Mouse (Mus musculus): ENCODE measurements around the gene Lamb3. TPM values are rescaled to one million over a fixed set of nuclear protein-coding genes. Genes with fewer than 3 reads are reported as not detected.

The Lamb3 gene
- polyA plus RNA-seq (2015; fragmentation: Nextera tagmentation; extraction: Ambion mirVana): 0.29 and 0.56 TPM in 2 replicates

DNA sequence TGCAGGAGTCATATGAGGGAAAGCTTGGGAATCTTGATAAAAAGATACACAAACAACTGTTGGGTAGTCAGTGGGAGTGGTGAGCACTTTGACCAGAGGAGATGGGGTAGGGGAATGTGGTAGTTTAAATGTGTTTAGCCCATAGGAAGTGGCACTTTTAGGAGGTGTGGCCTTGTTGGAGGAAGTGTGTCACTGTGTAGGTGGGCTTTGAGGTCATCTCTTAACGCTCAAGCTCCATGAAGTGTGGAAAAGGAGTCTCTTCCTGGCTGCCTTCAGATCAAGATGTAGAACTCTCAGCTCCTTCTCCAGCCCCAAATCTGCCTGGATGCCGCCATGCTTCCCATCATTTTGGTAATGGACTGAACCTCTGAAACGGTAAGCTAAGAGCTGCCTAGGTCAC lies at the start of gene Lamb3:
Lamb3 (plus strand) TSS at position 197 of the 400 bp plus-strand sequence.
- H3K9me3 ChIP-seq (ENCODE audit: control insufficient read depth, low read length): no peaks in the 10 kb centered on the region
- ATAC-seq: no peak
- H3K36me3 ChIP-seq (ENCODE audit: control insufficient read depth, insufficient read depth, low read length): no peaks in the 10 kb centered on the region
- H3K27ac ChIP-seq (ENCODE audit: low read depth, low read length): no peak within 1 kb of the TSS
- no peaks in the 10 kb centered on the region for H3K4me1 ChIP-seq (ENCODE audit: control insufficient read depth, insufficient read depth, low read depth, low read length)
- no peak within 1 kb of the TSS for H3K4me3 ChIP-seq (ENCODE audit: low read length)
- no peak within 1 kb of the TSS for H3K4me2 ChIP-seq (ENCODE audit: low read length)
- no peaks in the 10 kb centered on the region for H3K27me3 ChIP-seq (replicated peaks; ENCODE audit: control insufficient read depth, insufficient read depth, low read length)
- H3K9ac ChIP-seq (ENCODE audit: low read depth, low read length): no peak within 1 kb of the TSS
- WGBS: 86% methylated on average over 3 of the region's 3 CpGs

DNA sequence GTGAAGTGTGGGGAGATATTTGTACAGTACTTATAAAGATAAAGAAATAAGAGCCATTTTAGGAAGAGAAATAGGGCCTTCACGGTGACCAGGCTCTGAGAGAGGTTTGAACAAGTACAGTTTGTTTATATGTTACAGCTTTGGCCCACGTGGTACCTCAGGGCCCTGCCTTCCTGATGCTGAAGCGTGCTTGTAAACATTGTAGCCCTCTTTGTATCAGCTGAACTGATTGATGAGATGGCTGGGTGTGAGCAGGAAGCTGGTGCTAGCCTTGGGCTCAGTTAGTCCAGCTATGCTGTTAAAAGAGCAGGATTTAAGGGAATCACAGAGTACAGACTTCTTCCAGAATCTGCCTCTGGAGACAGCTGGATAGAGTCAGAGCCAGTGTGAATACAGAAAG lies 48.3 kb upstream of the Lamb3 start:
- H3K27ac ChIP-seq (ENCODE audit: low read depth, low read length): no peak overlapping the region
- peaks cover 10% of the 10 kb centered on the region for H3K27me3 ChIP-seq (replicated peaks; ENCODE audit: control insufficient read depth, insufficient read depth, low read length)
- no peak overlapping the region for H3K9ac ChIP-seq (ENCODE audit: low read depth, low read length)
- ATAC-seq: no peak
- H3K4me2 ChIP-seq (ENCODE audit: low read length): no peak overlapping the region
- no peak overlapping the region for H3K4me3 ChIP-seq (ENCODE audit: low read length)
- 65% methylated on average over 3 of the region's 3 CpGs for WGBS
- no peaks in the 10 kb centered on the region for H3K4me1 ChIP-seq (ENCODE audit: control insufficient read depth, insufficient read depth, low read depth, low read length)
- H3K36me3 ChIP-seq (ENCODE audit: control insufficient read depth, insufficient read depth, low read length): no peaks in the 10 kb centered on the region
- no peaks in the 10 kb centered on the region for H3K9me3 ChIP-seq (ENCODE audit: control insufficient read depth, low read length)

DNA sequence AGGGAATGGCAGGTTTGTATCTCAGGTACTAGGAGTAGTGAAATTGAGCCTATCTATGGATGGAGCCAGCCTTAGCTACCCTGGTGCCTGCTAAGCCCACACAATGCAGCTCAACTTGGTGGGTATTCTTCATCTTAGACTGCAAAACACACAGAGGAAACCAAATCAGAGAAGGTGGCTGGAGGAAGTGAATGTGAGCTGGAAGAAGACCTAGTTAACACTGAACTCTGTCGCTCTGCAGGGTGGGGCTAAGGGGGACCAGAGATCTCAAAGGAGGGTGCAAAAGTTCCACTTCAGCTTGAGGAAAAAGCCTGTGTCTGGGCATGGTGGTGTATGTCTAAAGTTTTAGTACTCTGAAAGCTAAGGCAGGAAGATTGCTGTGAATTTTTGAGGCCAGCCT lies 47.9 kb upstream of the Lamb3 start:
- 50% methylated on average over 1 of the region's 1 CpGs for WGBS
- no peak for ATAC-seq

DNA sequence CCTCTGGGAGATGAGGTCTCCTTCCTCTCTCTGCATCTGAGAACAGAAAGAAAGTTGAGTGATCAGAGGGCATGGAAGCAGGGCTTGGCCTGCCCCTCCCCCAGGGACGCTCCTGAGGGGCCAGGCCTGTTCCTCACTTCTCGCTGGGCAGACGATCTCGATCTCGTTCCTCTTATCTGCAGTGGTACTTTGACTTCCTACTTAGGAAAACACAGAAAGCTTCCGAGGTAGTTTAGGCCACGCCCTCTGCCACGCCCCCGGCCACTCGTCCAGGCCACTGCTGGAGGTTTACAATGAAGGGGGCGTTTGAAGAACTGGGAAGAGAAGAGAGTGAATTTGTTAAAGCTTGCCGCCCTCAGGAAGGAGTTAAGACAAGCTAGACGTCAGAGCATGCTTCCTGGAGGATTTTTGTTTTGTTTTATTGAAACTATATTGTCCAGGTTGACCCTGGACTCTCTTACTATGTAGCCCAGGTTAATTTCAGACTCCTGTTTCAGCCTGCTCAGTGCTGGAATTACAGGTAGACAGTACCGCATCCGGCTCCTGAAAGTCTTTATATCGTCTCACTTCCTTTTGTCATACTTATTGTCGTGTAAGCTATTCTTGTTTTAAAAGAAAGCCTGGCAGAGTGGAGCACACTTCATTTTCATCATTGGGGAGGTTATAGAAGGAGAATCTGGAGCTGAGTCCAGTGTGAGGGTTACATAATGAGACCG lies 47.0 kb upstream of the Lamb3 start:
- peak overlapping the region; percentile 41 for H3K4me2 ChIP-seq (ENCODE audit: low read length)
- WGBS: 15% methylated on average over 18 of the region's 18 CpGs
- H3K27ac ChIP-seq (ENCODE audit: low read depth, low read length): no peak overlapping the region
- no peak for ATAC-seq
- H3K36me3 ChIP-seq (ENCODE audit: control insufficient read depth, insufficient read depth, low read length): no peaks in the 10 kb centered on the region
- no peaks in the 10 kb centered on the region for H3K4me1 ChIP-seq (ENCODE audit: control insufficient read depth, insufficient read depth, low read depth, low read length)
- 0 out of 2 replicates have a peak overlapping the region, but pooled peaks have one; percentile 4 for H3K4me3 ChIP-seq (ENCODE audit: low read length)
- H3K27me3 ChIP-seq (replicated peaks; ENCODE audit: control insufficient read depth, insufficient read depth, low read length): peaks cover under 1% of the 10 kb centered on the region; the same call in 1 of the 2 replicates
- no peak overlapping the region for H3K9ac ChIP-seq (ENCODE audit: low read depth, low read length)
- no peaks in the 10 kb centered on the region for H3K9me3 ChIP-seq (ENCODE audit: control insufficient read depth, low read length)

More for the DNA sequence above, 47.9 kb upstream of the Lamb3 start:
- no peak overlapping the region for H3K9ac ChIP-seq (ENCODE audit: low read depth, low read length)
- no peaks in the 10 kb centered on the region for H3K36me3 ChIP-seq (ENCODE audit: control insufficient read depth, insufficient read depth, low read length)
- peaks cover 6% of the 10 kb centered on the region for H3K27me3 ChIP-seq (replicated peaks; ENCODE audit: control insufficient read depth, insufficient read depth, low read length)
- no peak overlapping the region for H3K27ac ChIP-seq (ENCODE audit: low read depth, low read length)
- no peaks in the 10 kb centered on the region for H3K4me1 ChIP-seq (ENCODE audit: control insufficient read depth, insufficient read depth, low read depth, low read length)
- no peaks in the 10 kb centered on the region for H3K9me3 ChIP-seq (ENCODE audit: control insufficient read depth, low read length)
- H3K4me2 ChIP-seq (ENCODE audit: low read length): no peak overlapping the region
- no peak overlapping the region for H3K4me3 ChIP-seq (ENCODE audit: low read length)

DNA sequence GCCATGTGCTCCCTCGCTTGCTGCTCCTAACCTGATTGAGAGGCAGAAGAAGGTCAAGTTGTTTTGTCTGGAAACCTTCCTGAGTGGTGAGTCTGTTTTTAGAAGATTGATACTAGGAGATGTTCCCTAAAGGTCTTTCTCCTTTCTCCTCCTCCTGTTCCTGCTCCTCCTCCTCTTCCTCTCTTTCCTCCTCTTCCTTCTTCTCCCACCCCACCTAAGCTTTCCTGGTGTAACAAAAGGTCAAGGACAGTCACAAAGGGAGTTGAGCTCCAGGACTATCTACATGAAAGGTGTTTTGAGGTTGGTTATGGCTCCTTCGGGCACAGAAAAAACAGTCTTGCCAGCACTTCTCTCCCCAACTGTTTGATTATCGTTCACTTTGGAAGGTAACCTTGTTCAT lies 39.8 kb upstream of the Lamb3 start, which contains the start of gene A130010J15Rik:
A130010J15Rik (plus strand) TSS at position 301 of the 400 bp plus-strand sequence.
- Histone ChIP-seq H3K4me3 (ENCODE audit: low read length) (no peak within 1 kb of the TSS), H3K27ac (ENCODE audit: low read depth, low read length) (no peak within 1 kb of the TSS), H3K4me2 (ENCODE audit: low read length) (no peak within 1 kb of the TSS), H3K27me3 (replicated peaks; ENCODE audit: control insufficient read depth, insufficient read depth, low read length) (no peaks in the 10 kb centered on the region), H3K36me3 (ENCODE audit: control insufficient read depth, insufficient read depth, low read length) (no peaks in the 10 kb centered on the region), H3K9ac (ENCODE audit: low read depth, low read length) (no peak within 1 kb of the TSS), H3K4me1 (ENCODE audit: control insufficient read depth, insufficient read depth, low read depth, low read length) (peaks cover 11% of the 10 kb centered on the region), H3K9me3 (ENCODE audit: control insufficient read depth, low read length) (no peaks in the 10 kb centered on the region)
- WGBS: 90% methylated on average over 3 of the region's 3 CpGs
- ATAC-seq: no peak

DNA sequence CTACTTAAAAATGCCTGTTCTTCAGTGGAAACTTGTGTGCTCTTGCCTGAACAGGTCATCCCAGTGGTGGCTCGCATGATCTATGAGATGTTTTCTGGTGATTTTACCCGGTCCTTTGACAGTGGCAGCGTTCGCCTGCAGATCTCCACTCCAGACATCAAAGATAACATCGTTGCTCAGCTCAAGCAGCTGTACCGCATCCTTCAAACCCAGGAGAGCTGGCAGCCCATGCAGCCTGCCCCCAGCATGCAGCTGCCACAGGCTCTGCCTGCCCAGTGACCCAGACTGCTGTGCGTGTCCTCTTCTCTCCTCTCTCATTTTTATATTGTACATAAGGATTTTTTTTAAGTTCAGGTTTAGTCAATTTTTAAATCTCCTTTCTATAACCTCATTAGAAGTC lies 38.3 kb upstream of the Lamb3 start:
- no peak for ATAC-seq
- H3K4me1 ChIP-seq (ENCODE audit: control insufficient read depth, insufficient read depth, low read depth, low read length): peaks cover 16% of the 10 kb centered on the region
- H3K4me3 ChIP-seq (ENCODE audit: low read length): no peak overlapping the region
- no peaks in the 10 kb centered on the region for H3K9me3 ChIP-seq (ENCODE audit: control insufficient read depth, low read length)
- H3K4me2 ChIP-seq (ENCODE audit: low read length): no peak overlapping the region
- no peak overlapping the region for H3K27ac ChIP-seq (ENCODE audit: low read depth, low read length)
- H3K36me3 ChIP-seq (ENCODE audit: control insufficient read depth, insufficient read depth, low read length): no peaks in the 10 kb centered on the region
- no peak overlapping the region for H3K9ac ChIP-seq (ENCODE audit: low read depth, low read length)
- no peaks in the 10 kb centered on the region for H3K27me3 ChIP-seq (replicated peaks; ENCODE audit: control insufficient read depth, insufficient read depth, low read length)
- 73% methylated on average over 7 of the region's 7 CpGs for WGBS

DNA sequence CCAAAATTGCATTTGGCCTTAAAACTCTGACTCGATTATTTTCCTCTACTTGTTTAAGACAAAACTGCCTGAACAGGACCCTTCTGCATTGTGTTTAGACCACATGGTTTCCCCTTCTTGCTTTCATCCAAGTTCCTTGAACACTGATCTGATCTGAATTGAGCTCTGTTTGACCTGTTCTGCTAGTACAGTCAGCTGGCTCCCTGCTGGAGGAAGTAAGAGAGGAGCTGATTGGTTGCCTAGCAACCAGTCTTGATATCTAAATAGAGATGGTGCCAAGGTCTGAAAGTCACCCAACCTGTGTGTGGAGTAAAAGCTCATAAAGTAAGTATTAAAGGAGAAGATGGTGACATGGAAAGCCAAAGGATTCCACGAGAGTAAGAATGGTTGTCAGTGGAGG lies 37.6 kb upstream of the Lamb3 start:
- no peaks in the 10 kb centered on the region for H3K27me3 ChIP-seq (replicated peaks; ENCODE audit: control insufficient read depth, insufficient read depth, low read length)
- no peak overlapping the region for H3K4me3 ChIP-seq (ENCODE audit: low read length)
- H3K9ac ChIP-seq (ENCODE audit: low read depth, low read length): no peak overlapping the region
- H3K4me1 ChIP-seq (ENCODE audit: control insufficient read depth, insufficient read depth, low read depth, low read length): peaks cover 18% of the 10 kb centered on the region
- H3K4me2 ChIP-seq (ENCODE audit: low read length): no peak overlapping the region
- ATAC-seq: no peak
- H3K9me3 ChIP-seq (ENCODE audit: control insufficient read depth, low read length): no peaks in the 10 kb centered on the region
- 71% methylated on average over 2 of the region's 2 CpGs for WGBS
- H3K27ac ChIP-seq (ENCODE audit: low read depth, low read length): no peak overlapping the region
- H3K36me3 ChIP-seq (ENCODE audit: control insufficient read depth, insufficient read depth, low read length): no peaks in the 10 kb centered on the region

DNA sequence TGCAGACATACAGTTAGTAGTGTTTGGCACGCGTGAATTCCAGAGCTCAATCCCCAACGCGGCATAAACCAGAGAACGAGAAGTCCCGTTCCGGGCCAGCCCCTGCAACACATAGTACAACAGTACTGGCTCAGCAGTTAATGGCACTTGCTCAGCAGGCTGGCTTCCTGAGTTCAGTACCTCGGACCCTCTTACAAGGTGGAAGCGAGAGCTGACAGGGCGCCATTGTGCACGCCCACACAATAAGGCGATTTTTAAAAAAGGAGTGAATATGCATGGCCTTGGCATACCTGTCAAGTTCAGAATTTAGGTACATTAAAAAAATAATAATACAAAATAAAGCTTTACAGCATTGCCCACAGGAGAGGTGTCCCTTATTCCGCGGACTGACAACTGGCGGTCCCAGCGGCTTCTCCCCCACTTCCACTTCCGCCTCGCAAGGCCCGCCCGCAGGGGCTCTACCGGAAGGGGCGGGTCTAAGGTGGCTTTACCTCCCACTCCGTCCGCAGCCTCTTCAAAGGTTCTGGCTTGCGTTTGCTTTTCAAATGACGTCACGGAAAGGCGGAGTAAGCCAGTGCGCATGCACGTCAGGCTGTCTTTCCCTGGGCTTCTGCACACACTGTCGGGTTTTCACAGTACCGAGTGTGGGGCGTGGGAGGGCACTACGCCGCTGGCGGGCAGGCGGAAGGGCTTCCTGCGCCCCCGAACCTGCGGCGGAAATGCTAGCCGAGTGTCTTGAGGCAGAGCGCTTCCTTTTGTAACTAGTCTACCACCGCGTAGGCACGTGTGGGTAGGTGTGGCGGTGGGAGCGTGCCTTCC lies 34.3 kb upstream of the Lamb3 start:
- peak overlapping the region; percentile 84 for H3K27ac ChIP-seq (ENCODE audit: low read depth, low read length)
- ATAC-seq: peak; percentile 99
- H3K27me3 ChIP-seq (replicated peaks; ENCODE audit: control insufficient read depth, insufficient read depth, low read length): no peaks in the 10 kb centered on the region
- H3K4me1 ChIP-seq (ENCODE audit: control insufficient read depth, insufficient read depth, low read depth, low read length): peaks cover 22% of the 10 kb centered on the region
- H3K36me3 ChIP-seq (ENCODE audit: control insufficient read depth, insufficient read depth, low read length): no peaks in the 10 kb centered on the region
- peak overlapping the region; percentile 66 for H3K4me2 ChIP-seq (ENCODE audit: low read length)
- WGBS: under 1% methylated on average over 48 of the region's 48 CpGs
- H3K4me3 ChIP-seq (ENCODE audit: low read length): peak overlapping the region; percentile 65
- no peaks in the 10 kb centered on the region for H3K9me3 ChIP-seq (ENCODE audit: control insufficient read depth, low read length)
- peak overlapping the region; percentile 77 for H3K9ac ChIP-seq (ENCODE audit: low read depth, low read length)

DNA sequence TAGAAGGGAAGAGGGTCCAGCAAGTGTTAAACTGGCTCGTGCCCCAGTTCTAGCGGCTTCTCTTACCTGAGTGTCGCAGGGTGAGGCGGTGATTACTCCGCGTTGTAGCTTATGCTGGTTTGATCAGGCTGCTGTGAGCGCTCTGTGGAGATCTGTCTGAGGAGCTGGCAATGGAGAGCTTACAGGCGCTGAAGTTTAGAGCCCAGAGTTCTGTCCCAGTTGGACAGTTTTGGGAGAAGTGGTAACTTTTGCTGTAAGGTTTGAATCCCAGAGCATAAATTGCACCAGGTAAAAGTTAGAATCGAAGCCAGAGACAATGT lies 33.7 kb upstream of the Lamb3 start:
- no peaks in the 10 kb centered on the region for H3K27me3 ChIP-seq (replicated peaks; ENCODE audit: control insufficient read depth, insufficient read depth, low read length)
- peak overlapping the region; percentile 77 for H3K9ac ChIP-seq (ENCODE audit: low read depth, low read length)
- no peaks in the 10 kb centered on the region for H3K9me3 ChIP-seq (ENCODE audit: control insufficient read depth, low read length)
- peak overlapping the region; percentile 62 for H3K4me2 ChIP-seq (ENCODE audit: low read length)
- H3K36me3 ChIP-seq (ENCODE audit: control insufficient read depth, insufficient read depth, low read length): no peaks in the 10 kb centered on the region
- ATAC-seq: no peak
- H3K4me1 ChIP-seq (ENCODE audit: control insufficient read depth, insufficient read depth, low read depth, low read length): peaks cover 22% of the 10 kb centered on the region
- peak overlapping the region; percentile 65 for H3K4me3 ChIP-seq (ENCODE audit: low read length)
- H3K27ac ChIP-seq (ENCODE audit: low read depth, low read length): peak overlapping the region; percentile 84
- 19% methylated on average over 9 of the region's 9 CpGs for WGBS

Measured in hindbrain, embryonic 16.5 days (tissue).